Mouse (Mus musculus) retina, postnatal 1 day (tissue): Measurements from ENCODE around the gene Clptm1.
A peak's percentile ranks its signal among the peaks of the same experiment; 100 is the strongest.
"Not testable (repeated sequence)": the region's sequence is repeated elsewhere in the genome, so short reads cannot be mapped to it uniquely, and the experiment has no call there.

ENCODE experiments used
- DNase-seq: peaks from one replicate; pipeline ENCODE4 v3.0.0-alpha.2; 2012

Clptm1 gene

GRCm38 (mm10) chr7:19604606-19605214 lies 60.1 kb downstream of the Clptm1 start:
- not testable (repeated sequence) for DNase-seq

DNA sequence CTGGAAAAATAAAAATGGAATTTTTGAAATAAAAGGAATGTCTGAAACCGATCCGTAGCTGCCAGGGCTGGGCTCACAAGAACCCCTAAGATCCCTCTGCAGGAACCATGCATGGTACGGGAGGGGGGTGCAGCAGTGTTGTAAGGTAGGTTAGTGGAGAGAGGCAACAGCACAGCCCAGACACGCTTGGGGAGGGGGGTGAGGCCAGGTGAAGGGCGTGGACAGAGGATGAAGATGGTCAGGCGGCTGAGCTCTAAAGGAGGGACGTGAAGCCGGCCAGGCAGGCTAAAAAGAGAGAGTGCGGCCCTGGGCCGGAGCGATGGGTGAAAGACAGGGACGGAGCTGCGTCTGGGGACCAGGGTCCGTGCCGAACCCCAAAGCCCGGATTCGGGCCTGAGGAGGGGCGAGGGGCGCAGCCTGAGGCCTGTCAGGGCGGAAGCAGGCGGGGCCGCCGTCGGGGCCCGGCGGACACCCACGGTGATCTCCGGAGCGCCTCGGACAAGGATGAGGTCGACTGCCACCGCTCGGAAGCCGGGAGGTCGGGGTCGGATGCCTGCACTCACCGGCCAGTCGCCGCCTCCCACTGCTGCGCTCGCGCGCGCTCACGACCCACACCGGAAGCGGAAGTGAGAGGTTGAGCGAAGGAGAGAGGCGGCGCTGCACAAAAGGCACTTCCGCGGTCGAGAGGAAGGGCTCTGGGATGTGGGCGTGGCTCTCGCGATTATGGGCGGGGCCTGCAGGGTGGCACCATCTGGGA lies 60.8 kb downstream of the Clptm1 start, which contains the start of gene Clasrp:
Clasrp (minus strand) TSS at position 638 of the 757 bp plus-strand sequence.
- peak; percentile 96 for DNase-seq

DNA sequence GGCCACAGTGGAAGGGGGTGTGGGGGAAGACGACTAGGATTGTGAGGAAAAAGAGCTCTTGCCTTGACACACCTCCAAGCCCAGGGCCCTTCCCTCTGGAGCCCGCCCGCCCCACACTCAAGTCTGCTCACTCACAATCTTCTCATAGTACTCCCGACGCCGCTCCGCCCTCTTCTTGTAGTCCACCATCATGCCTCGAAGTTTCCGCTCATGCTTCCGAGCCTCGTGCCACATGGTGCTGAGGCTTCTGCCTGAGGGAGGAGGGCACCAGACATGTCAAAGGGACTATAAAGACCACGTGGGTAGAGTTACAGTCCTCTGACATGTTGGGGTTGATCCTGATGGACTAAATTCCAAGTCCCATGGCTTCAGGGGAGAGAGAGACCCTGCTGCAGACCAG lies 61.8 kb downstream of the Clptm1 start:
- DNase-seq = no peak

DNA sequence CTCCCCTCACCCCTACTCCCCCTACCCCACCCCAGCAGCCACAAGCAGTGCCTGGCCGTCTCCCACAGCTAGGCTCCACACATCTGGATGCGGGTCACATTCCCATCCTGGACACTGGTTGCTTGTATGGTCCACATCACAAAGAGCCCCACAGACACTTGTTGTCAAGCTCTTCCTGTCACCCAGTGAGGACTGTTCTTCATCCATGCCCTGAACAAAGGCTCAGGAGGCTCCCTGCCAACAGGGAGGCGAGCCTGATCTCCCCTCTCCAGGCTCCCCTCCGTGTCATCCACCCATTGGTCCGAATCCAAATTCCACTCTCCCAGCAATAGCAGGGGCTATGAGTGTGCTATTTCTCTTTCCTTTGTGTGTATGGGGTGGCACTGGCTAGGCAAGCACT lies 64.3 kb downstream of the Clptm1 start:
- no peak for DNase-seq

- no peak for DNase-seq
These were observed 71.6 kb downstream of the Clptm1 start for GRCm38 (mm10) chr7:19593061-19593730.

- DNase-seq = peak; percentile 88
These were observed 74.9 kb downstream of the Clptm1 start for GRCm38 (mm10) chr7:19589917-19590316.

- DNase-seq = peak; percentile 57
These were observed 75.6 kb downstream of the Clptm1 start for GRCm38 (mm10) chr7:19589207-19589606.

GRCm38 (mm10) chr7:19586269-19586668 lies 78.6 kb downstream of the Clptm1 start:
- DNase-seq = no peak
